Mouse (Mus musculus) liver, postnatal 0 days (tissue): ENCODE measurements around the gene Zfp872.

Source experiments
- CTCF ChIP-seq: sonication (generic); IDR thresholded peaks from 2 replicates; pipeline ENCODE4 v1.5.1; 2016; ENCODE audit warnings: antibody characterized with exemption, low read depth
- EP300 ChIP-seq: IDR thresholded peaks from 2 replicates; pipeline ENCODE4 v1.6.1; 2016; ENCODE audit warnings: antibody characterized with exemption, low read depth, mild to moderate bottlenecking

DNA sequence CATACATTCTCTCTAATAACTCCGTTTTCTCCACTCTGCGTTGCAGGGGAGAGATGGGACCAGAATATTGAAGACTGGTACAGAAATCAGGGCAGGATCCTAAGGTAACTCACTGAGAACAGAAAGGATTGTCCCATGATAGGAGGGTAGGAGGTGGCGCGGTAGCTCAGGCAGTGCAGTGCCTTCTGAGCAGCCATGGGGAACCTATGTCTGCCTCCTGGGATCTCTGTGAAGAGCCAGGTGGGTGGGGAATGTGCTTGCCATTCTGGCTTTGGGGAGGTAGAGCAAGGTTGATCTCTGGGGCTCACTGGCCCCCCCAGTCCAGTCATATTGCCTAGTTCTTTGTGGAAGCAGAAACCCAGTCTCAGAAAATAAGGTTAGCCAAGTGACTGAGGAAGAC lies 20.1 kb upstream of the Zfp872 start:
- TF ChIP-seq CTCF (no peak), EP300 (no peak)
